Mouse (Mus musculus) common myeloid progenitor, adult 5-6 weeks (primary cell): ENCODE measurements around the gene Fam20a. TPM values are rescaled to one million over a fixed set of nuclear protein-coding genes. Genes with fewer than 3 reads are reported as not detected.
A peak's percentile ranks its signal among the peaks of the same experiment; 100 is the strongest.

Source experiments
- ATAC-seq: replicated peaks from 2 replicates; pipeline ENCODE4 v1.8.0; 2016; ENCODE audit warnings: low read depth, mild to moderate bottlenecking, moderate TSS enrichment, inconsistent platforms; ENCODE audit not compliant: poor library complexity, severe bottlenecking
- total RNA-seq: library from RNA; stranded (forward); fragments of 200-1000, 187-1606 nt; gene quantifications from 2 replicates; pipeline ENCODE4 v1.2.3, GENCODE M21; 2017

Gene Fam20a
- total RNA-seq, 1 experiment from 2014 or later = not detected

DNA sequence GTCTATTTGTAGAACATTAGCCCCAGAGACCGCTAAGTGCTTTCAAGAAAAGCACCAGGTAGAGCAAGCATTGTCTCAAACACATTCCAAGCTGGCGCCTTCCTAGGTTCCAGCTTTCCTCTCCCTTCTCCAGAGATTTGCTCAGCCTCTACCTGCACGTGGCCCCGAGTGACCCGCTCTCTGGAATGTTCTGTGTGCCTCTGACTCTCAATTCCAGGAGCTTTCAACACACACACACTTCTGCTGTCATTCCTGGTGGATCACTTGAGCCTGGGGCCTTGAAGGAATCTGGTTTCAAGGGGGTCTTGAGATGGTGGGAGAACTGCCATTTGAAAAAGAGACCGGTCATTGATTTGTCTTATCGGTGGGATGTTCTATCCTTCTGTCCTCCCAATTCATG is 98.8 kb downstream of the Fam20a start:
- ATAC-seq = no peak

DNA sequence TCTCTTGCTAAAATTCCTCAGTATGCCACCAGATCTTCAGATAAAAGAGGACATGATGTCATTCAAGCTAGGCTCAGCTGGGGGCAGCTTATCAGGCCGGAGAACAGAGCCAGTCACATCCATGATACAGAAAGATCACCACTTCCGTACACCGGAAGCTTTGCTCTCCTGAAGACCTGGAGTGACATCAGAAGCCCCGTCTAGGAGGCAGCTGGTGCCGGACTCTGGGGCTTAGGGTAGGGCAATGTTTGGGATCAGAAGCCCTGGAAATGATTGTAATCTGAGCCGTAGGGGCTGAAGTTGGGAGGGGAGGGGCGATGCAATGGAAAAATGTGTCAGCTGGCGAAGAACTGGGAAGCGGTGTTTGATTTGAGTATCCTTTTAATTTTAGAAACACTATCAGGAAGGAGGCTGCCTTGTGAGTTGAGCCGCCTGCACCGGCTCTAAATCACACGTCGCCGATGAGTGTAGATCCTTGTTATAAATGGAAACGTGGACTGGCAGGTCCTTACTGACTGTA is 99.5 kb downstream of the Fam20a start:
- ATAC-seq = peak; percentile 79

DNA sequence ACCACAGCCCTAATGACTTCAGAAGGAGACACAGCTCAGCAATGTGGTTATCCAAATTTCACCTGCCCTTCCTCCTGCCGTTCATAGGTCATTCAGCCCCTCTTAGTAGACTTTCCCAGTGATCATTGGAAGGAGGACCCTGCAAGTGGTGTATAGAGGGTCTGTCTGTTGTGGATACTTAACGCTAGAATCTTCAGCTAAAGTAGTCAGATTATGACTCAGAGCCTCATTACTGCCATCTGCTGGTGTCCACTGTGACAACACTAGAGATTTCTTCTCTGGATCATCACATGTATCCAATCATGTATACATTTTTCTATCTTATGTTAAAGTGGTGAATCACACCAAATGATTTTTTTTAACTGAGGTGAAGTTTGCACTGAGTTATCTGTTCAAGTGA is 100.9 kb downstream of the Fam20a start:
- peak; percentile 70 for ATAC-seq

DNA sequence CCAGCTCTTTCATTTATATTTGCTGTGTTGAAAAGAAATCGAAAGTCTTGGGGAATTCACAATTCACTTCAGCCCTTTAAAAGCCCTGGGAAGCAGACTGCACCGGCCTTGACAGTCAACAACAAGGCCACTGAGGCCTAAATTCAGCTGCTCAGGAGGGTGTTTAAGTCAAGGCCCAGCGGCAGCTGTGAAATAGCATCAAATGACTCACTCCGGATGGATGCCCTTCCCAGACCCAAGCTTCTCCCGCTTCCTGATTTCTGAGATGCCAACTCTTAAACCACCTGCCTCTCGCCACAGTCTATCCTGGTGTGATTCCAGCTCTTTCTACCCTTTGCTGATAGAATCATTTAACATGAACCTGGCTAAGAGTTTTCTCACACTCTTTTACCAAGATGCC is 101.7 kb downstream of the Fam20a start:
- ATAC-seq = no peak

Other genes with a start within 250 kb of the Fam20a start
- gene Arsg, start 248.9 kb downstream of the Fam20a start, total RNA-seq = 1.8 and 2.7 TPM in 2 replicates
- 11.5 and 12.8 TPM in 2 replicates for gene Slc16a6, start 248.7 kb downstream of the Fam20a start, total RNA-seq
- 1.9 and 5.7 TPM in 2 replicates for gene Wipi1, start 110.3 kb downstream of the Fam20a start, total RNA-seq
- gene Prkar1a, start 72.9 kb downstream of the Fam20a start, total RNA-seq = 93.1 and 123 TPM in 2 replicates
- gene 1700012B07Rik, start 105.8 kb upstream of the Fam20a start, total RNA-seq = not detected in 2 replicates